Mouse (Mus musculus): ENCODE measurements around the gene Scap.

Gene Scap

GRCm38 (mm10) chr9:110333135-110333895 lies at the start of gene Scap:
Gene Scap, plus strand, starts transcription at chr9:110333288.
- peak; percentile 89 to 98 for DNase-seq (ENCODE audit: low spot score in 2 of 2)

GRCm38 (mm10) chr9:110284075-110284697 lies 48.9 kb upstream of the Scap start:
- no peak for DNase-seq (ENCODE audit: low spot score in 2 of 2)

DNA sequence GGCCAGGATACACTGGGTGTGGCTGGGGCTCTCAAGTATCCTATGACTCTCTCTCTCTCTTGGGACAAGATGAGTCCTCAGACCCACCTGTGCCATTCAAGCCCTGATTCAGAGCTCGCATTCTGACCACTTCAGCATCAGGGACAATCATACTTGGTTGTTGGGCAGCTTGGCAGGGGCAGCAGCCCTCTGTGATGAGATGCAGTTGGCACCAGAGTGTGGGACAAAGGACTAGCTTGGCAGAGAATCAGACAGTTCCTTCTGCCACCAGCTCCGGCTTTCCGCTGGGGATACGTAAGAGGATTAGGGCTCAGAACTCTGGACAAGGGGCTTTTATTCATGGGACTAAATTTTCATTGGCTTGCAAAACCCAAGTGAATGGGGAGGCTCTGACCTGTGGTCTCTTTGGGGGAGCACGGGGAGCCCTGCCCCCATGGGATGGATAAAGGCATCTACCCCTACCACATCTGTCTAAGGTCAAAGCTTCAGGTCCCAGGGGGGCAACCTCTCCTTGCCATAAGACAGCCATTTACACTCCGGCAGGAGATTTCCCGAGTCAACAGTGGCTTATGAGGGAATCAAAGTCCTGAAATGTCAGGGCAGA lies 45.7 kb upstream of the Scap start:
- peak; percentile 32 to 70 for DNase-seq (ENCODE audit: low spot score in 2 of 2)

DNA sequence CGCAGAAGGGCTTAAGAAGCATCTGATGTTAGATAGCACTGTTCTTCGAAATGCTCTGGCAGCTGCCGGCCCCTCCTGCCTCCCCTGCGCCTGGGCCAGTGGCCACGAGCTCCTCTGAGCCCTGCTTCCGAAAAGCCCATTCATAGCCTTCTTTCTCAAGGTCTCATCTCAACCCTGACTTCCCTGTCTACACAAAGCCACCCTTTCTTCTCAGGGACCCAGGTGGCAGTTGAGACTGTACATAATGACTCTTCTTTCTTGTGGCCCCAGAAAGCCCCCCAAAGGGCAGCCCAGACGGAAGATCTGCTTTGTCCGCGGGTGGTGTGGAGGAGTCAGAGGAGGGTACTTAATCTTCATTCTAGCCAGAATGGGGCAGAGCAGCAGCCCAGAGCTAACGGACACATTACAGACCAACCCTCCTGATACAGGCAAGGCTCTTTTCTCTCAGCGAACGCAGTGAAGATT lies 39.8 kb upstream of the Scap start:
- DNase-seq (ENCODE audit: low spot score in 2 of 2): peak; percentile 35 to 51

GRCm38 (mm10) chr9:110293873-110294415 lies 39.1 kb upstream of the Scap start:
- DNase-seq (ENCODE audit: low spot score in 2 of 2): no peak

GRCm38 (mm10) chr9:110294786-110295185 lies 38.3 kb upstream of the Scap start:
- DNase-seq (ENCODE audit: low spot score in 2 of 2): no peak

GRCm38 (mm10) chr9:110296867-110297627 lies 36.0 kb upstream of the Scap start:
- peak; percentile 81 to 85 for DNase-seq (ENCODE audit: low spot score in 2 of 2)

DNA sequence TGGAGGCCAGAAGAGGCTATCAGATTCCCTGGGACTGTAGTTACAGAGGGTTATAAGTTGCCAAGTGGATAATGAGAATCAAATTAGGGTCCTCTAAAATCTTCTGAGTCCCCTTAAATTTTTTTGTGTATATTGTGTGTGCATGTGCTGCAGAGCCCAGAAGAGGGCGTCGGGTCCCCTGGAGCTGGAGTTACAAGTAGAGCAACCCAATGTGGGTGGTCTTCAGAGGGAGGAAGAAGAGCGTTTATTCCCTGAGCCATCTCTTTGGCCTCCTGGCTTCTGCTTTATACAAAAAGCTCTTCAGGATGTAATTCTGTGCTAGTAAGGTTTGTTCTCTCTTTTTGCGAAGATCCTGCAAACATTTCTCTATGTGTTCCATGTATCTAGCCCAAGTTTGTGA lies 28.6 kb upstream of the Scap start:
- no peak for DNase-seq (ENCODE audit: low spot score in 2 of 2)

GRCm38 (mm10) chr9:110304969-110305651 lies 28.0 kb upstream of the Scap start, which contains the start of gene Elp6:
Gene Elp6, plus strand, starts transcription at chr9:110305173.
- DNase-seq (ENCODE audit: low spot score in 2 of 2): peak; percentile 89 to 90

DNA sequence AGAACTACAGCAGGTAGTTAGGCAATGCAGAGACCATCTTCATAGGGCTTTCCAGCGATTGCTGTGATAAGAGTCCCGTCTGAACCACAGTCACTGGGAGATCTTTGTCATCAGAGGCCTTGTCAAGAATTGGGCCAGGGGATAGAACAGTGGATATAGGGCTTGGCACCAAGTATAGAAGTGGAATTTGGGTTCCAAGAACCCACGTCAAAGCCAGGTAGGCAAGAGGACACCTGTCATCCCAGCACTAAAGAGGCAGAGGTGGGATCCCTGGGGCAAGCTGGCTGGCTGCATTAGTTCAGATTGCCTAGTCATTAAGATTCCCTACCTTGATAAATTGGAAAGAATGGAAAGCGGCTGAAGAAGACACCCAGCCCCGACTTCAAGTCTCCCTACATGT lies 26.7 kb upstream of the Scap start:
- DNase-seq (ENCODE audit: low spot score in 2 of 2): no peak

DNA sequence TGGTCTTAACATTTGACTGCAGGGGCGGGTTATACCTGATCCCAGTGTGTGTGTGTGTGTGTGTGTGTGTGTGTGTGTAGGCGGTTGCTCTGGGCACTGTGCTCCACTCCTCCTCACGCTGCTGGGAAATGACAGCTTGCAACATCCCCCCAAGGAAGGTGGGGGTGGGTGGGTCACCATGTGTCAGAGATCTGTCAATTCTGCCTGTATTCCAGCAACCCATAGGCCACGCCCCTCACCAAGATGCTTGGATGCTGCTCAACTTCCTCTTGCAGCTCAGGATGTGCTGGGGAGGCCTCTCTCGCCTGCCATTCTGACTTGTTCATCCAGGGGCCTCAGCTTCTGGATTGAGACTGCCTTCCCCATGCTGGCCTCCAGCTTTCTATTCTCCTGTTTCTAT lies 18.4 kb upstream of the Scap start:
- no peak for DNase-seq (ENCODE audit: low spot score in 2 of 2)

DNA sequence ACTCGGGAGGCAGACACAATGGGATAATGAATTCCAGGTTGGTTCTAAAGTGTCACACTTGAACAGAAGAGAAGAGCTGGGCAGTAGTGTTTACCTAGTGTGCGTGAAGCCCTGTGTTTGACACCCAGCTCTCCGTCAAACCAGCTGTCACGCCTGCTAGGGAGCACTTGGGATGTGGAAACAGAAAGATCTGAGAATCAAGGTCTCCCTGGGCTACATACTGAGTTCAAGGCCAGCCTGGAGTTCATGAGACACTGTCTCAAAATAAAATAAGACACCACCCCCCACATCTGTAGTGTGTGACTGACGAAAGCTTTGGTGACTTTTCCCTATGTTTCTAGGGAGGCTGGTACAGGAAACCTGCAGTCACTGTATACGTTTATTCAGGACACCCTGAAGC lies 17.7 kb upstream of the Scap start:
- no peak for DNase-seq (ENCODE audit: low spot score in 2 of 2)

DNA sequence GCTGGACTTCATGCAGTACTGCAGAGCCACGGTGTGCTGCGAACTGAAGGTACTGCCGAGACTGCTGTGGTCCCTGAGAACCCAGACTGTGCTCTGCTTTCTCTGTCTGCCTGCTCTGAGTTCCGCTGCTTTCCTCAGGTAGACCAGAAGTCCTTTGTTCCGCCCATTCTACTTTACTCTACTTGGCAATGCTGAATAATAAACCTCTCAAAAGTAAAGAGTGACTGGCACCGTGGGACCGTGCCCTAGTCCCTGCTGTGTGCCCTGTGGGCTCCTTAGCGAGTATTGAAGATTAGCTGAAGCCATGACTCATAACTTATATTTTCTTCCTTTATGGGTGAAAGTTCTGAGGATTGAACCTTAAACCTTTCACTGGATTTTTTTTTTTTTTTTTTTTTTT lies 17.2 kb upstream of the Scap start:
- DNase-seq (ENCODE audit: low spot score in 2 of 2): no peak

GRCm38 (mm10) chr9:110316503-110316902 lies 16.6 kb upstream of the Scap start:
- DNase-seq (ENCODE audit: low spot score in 2 of 2): no peak

DNA sequence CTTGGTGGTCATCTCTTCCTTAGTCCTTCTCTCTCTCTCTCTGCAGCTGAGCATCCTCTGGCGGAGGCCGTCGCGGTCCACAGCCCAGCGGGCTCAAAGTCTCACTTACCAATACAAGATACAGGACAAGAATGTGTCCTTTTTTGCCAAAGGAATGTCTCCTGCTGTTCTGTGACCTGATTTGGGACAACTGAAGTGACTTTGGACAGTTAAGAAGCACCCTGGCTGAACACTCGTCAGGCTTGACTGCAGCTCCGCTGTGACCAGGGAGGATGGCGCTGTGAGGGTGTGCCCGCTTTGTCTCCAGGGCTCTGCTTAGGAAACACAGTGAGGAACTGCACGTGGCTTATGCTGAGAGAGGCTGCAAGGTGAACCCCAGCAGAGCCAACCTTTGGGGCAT lies 12.3 kb upstream of the Scap start:
- DNase-seq (ENCODE audit: low spot score in 2 of 2): no peak

GRCm38 (mm10) chr9:110322972-110323371 lies 10.1 kb upstream of the Scap start:
- DNase-seq (ENCODE audit: low spot score in 2 of 2): no peak

GRCm38 (mm10) chr9:110324181-110324580 lies 8.9 kb upstream of the Scap start:
- DNase-seq (ENCODE audit: low spot score in 2 of 2): no peak

- no peak for DNase-seq (ENCODE audit: low spot score in 2 of 2)
Measured at GRCm38 (mm10) chr9:110328178-110328577, 4.9 kb upstream of the Scap start.

DNA sequence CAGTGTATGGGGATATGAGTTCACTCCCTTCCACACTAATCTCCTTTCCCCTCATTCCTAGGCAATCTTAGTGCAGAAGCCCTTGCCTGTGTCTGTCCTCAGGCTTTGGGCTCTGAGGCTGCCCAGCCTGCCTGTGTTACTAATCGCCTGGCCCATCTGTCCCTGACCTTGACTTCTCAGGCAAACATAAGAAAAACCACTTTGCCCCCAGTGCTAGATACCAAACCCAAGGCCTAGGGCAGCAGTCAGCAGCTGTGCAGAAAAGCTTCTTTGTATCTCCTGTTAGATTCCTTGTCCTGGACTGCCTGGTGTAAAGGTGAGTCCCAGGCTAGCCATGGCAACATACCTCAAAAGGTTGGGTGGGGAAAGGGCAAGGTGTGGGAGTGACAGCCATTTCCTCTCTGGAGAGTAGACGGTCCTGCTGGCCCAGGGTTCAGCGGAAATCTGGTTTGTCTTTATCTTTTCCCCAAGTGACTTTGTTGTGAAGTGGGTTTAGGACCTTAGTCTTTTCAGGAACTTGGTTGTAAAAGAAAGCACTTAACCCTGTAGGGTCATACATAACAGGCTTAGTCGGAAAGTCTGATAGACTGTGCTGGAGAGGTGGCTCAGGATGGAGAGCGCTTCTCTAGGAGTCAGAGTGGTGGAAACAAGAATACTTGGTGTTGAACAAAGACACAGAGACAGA lies 4.0 kb upstream of the Scap start:
- DNase-seq (ENCODE audit: low spot score in 2 of 2): no peak

DNA sequence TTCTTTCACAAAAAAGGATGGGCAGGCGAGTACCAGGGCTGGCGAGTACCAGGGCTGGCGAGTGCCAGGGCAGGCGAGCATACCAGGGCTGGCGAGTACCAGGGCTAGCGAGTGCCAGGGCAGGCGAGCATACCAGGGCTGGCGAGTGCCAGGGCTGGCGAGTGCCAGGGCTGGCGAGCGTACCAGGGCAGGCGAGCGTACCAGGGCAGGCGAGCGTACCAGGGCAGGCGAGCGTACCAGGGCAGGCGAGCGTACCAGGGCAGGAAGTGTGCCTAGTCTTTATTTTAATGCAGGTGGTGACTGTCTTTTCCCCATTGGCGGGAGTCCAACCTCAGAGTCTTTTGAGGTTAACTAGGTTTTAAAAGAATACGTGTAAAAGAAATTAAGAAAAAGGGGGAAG lies 3.4 kb upstream of the Scap start:
- DNase-seq (ENCODE audit: low spot score in 2 of 2): no peak

DNA sequence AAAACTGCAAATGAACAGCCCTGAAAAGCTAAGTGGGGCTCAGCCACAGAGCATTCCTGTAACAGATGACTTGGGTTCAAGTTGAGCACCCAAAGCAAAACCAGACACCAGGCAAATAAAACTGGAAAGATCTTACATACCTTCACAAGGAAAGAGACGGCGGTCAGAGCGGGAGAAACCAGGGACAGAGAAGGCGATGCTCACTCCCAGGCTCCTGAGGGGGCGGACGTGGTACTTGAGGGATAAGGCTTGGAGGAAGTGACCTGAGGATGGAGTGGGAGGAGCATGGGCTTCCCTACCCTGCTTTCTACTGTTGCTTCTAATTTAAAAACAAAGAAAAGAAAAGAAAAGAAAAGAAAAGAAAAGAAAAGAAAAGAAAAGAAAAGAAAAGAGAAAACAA lies 2.7 kb upstream of the Scap start:
- no peak for DNase-seq (ENCODE audit: low spot score in 2 of 2)

Measured in frontal cortex, postnatal 14 days (tissue).